In the genomic region with DNA sequence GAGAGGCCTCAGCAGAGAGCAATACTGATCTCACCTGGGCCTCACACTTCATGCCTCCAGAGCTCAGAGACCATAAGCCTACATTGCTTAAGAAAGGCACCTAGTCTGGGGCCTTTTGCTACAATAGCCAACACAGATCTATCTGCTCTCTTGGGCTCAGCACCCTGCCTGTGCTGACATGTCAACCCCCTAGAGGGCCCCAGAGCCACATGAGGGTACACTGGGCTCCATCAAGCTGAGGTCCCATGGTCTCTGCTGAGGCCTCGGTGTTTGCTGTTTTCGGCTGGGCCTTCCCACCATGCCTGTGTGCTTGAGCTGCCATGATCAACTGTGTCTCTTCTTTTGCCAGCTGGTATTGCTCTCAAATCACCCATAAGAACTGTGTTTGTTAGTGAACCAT, we compare ENCODE assay signal across 10 mouse cellular contexts. TPM values are rescaled to one million over a fixed set of nuclear protein-coding genes. Genes with fewer than 3 reads are reported as not detected.
A peak's percentile ranks its signal among the peaks of the same experiment; 100 is the strongest.
DNase-seq lines count a peak whose midpoint lies in the region; ATAC-seq and TF ChIP-seq lines count a peak whose summit lies in the region.
"Had no signal": no experiment of that assay in that cellular context is flagged by ENCODE, and none has a peak within 500 bp of the region (broad histone marks: within the 10 kb centered on the region; RNA-seq: fewer than 3 reads in every experiment).

No protein-coding gene starts in this region.

- no peak for TF ChIP-seq POLR2A in liver, adult 2 months (IDR thresholded peaks at IDR 0.05; ENCODE audit: extremely low read depth, insufficient read depth, low read length)

- intact Hi-C loops in left cerebral cortex, postnatal 36 days (cut with DNase I), result loop anchor here (10.0 kb wide), 1 partner anchor 128 kb away; no protein-coding TSS in a partner anchor

- peak; percentile 24 for DNase-seq in urinary bladder, postnatal 14 days (ENCODE audit: low spot score)
- DNase-seq in urinary bladder, postnatal 25 days (ENCODE audit: low spot score), result no peak
- DNase-seq in heart, postnatal 0 days (ENCODE audit: low spot score), result no peak
- no peak for DNase-seq in liver, adult 2 months (ENCODE audit: extremely low read depth, low read depth, low spot score)
- peak; percentile 51 for DNase-seq in stomach, postnatal 0 days (ENCODE audit: low spot score)
- no peak for DNase-seq in right cerebral cortex, adult 18-20 months
- no peak for DNase-seq in left cerebral cortex, postnatal 36 days (ENCODE audit: low spot score in 2 of 2)
- DNase-seq in gastrocnemius, postnatal 10 days, result no peak

- H3K4me1 ChIP-seq in heart, postnatal 0 days (ENCODE audit: control insufficient read depth, insufficient read depth), result no peaks in the 10 kb centered on the region
- H3K4me1 ChIP-seq in liver, adult 2 months (ENCODE audit: control insufficient read depth, insufficient read depth, low read length), result no peaks in the 10 kb centered on the region
- no peaks in the 10 kb centered on the region; the same call in 1 of the 2 replicates for H3K4me1 ChIP-seq in stomach, postnatal 0 days (replicated peaks; ENCODE audit: control insufficient read depth, insufficient read depth)

- no peak for TF ChIP-seq EP300 in heart, postnatal 0 days (IDR thresholded peaks at IDR 0.05; ENCODE audit: low read depth)
- TF ChIP-seq EP300 in stomach, postnatal 0 days (optimal IDR thresholded peaks at IDR 0.05), result no peak

- H3K4me3 ChIP-seq in heart, postnatal 0 days (ENCODE audit: low read depth, low read length), result no peak overlapping the region
- H3K4me3 ChIP-seq in liver, adult 2 months (ENCODE audit: insufficient read depth, low read depth, low read length), result no peak overlapping the region
- no peak overlapping the region for H3K4me3 ChIP-seq in stomach, postnatal 0 days (ENCODE audit: low read depth, low read length)
- H3K4me3 ChIP-seq: embryonic facial prominence, embryonic 13.5 days; limb, embryonic 15.5 days had no signal

- TF ChIP-seq CTCF in heart, postnatal 0 days (IDR thresholded peaks at IDR 0.05; ENCODE audit: low read depth), result peak; percentile 59
- peak; percentile 75 for TF ChIP-seq CTCF in liver, adult 2 months (IDR thresholded peaks at IDR 0.05; ENCODE audit: low read depth, low read length)
- TF ChIP-seq CTCF in stomach, postnatal 0 days (IDR thresholded peaks at IDR 0.05; ENCODE audit: low read depth), result peak; percentile 64

- H3K79me2 ChIP-seq in liver, adult 2 months (ENCODE audit: control insufficient read depth, insufficient read depth, low read length), result no peaks in the 10 kb centered on the region

- no peak for ATAC-seq in heart, postnatal 0 days (ENCODE audit: insufficient read depth, low read depth)
- ATAC-seq in stomach, postnatal 0 days (ENCODE audit: low FRiP score, low TSS enrichment), result peak; percentile 55; the same call in 1 of the 2 replicates

- no peaks in the 10 kb centered on the region for H3K36me3 ChIP-seq in heart, postnatal 0 days (replicated peaks; ENCODE audit: control insufficient read depth, insufficient read depth, low read length)
- no peaks in the 10 kb centered on the region for H3K36me3 ChIP-seq in liver, adult 2 months (ENCODE audit: control insufficient read depth, insufficient read depth, low read length)
- H3K36me3 ChIP-seq in stomach, postnatal 0 days (ENCODE audit: control insufficient read depth, insufficient read depth, low read length), result no peaks in the 10 kb centered on the region
- H3K36me3 ChIP-seq: embryonic facial prominence, embryonic 13.5 days; limb, embryonic 15.5 days had no signal

- WGBS in heart, postnatal 0 days, result 65% methylated on average over 2 of the region's 2 CpGs
- 76% methylated on average over 2 of the region's 2 CpGs for WGBS in liver, adult 2 months
- WGBS in stomach, postnatal 0 days, result 80% methylated on average over 2 of the region's 2 CpGs

- no peak overlapping the region for H3K9ac ChIP-seq in heart, postnatal 0 days (replicated peaks; ENCODE audit: low read depth, low read length)
- no peak overlapping the region for H3K9ac ChIP-seq in liver, adult 2 months (ENCODE audit: low read depth, low read length)
- H3K9ac ChIP-seq in stomach, postnatal 0 days (ENCODE audit: low read length), result no peak overlapping the region
- H3K9ac ChIP-seq: embryonic facial prominence, embryonic 13.5 days; limb, embryonic 15.5 days had no signal

- H3K27ac ChIP-seq in heart, postnatal 0 days (ENCODE audit: low read depth), result no peak overlapping the region
- H3K27ac ChIP-seq in liver, adult 2 months (replicated peaks; ENCODE audit: insufficient read depth, low read depth, low read length), result no peak overlapping the region
- H3K27ac ChIP-seq in stomach, postnatal 0 days (replicated peaks), result peak overlapping the region; percentile 53; the same call in 1 of the 2 replicates
- H3K27ac ChIP-seq: embryonic facial prominence, embryonic 13.5 days; limb, embryonic 15.5 days had no signal

- H3K9me3 ChIP-seq in heart, postnatal 0 days (replicated peaks; ENCODE audit: control insufficient read depth, low read length), result no peaks in the 10 kb centered on the region
- H3K9me3 ChIP-seq in stomach, postnatal 0 days (ENCODE audit: control insufficient read depth, low read length), result no peaks in the 10 kb centered on the region
- H3K9me3 ChIP-seq: embryonic facial prominence, embryonic 13.5 days; limb, embryonic 15.5 days had no signal

- no peak overlapping the region for H3K4me2 ChIP-seq in heart, postnatal 0 days (ENCODE audit: low read depth, low read length)
- H3K4me2 ChIP-seq in stomach, postnatal 0 days (replicated peaks; ENCODE audit: low read depth), result no peak overlapping the region
- H3K4me2 ChIP-seq: embryonic facial prominence, embryonic 13.5 days; limb, embryonic 15.5 days had no signal

- no peaks in the 10 kb centered on the region for H3K27me3 ChIP-seq in heart, postnatal 0 days (ENCODE audit: control insufficient read depth, insufficient read depth, low read length)
- no peaks in the 10 kb centered on the region for H3K27me3 ChIP-seq in liver, adult 2 months (ENCODE audit: control insufficient read depth, insufficient read depth, low read length)
- H3K27me3 ChIP-seq in stomach, postnatal 0 days (ENCODE audit: control insufficient read depth, insufficient read depth, low read length), result no peaks in the 10 kb centered on the region
- H3K27me3 ChIP-seq: embryonic facial prominence, embryonic 13.5 days; limb, embryonic 15.5 days had no signal

RNA-seq across cellular contexts. Expression of a gene that starts 24.0 kb away (rescaled TPM):
- 14.8 and 19.1 TPM in 2 replicates for total RNA-seq in heart, postnatal 0 days (2014; rRNA removed; ENCODE audit: low replicate concordance)
- polyA plus RNA-seq in heart, postnatal 0 days (2015; fragmentation: Nextera tagmentation; extraction: Ambion mirVana), result 21.9 and 22.5 TPM in 2 replicates
- total RNA-seq in liver, adult 2 months (2014; rRNA removed), result 8.5 and 10.5 TPM in 2 replicates
- 16.6 and 23.2 TPM in 2 replicates for polyA plus RNA-seq in liver, adult 2 months (2012; rRNA removed)
- 61.2 and 62.6 TPM in 2 replicates for polyA plus RNA-seq in stomach, postnatal 0 days (2015; fragmentation: Nextera tagmentation; extraction: Ambion mirVana)
- 10 to 100 TPM; 82.6 to 94.5 TPM for total RNA-seq in left cerebral cortex, postnatal 36 days (2021)
- total RNA-seq in gastrocnemius, postnatal 10 days (2021), result 10 to 100 TPM; 13.9 to 14.0 TPM

Comparison
In these comparisons a context has a peak if more than half of its experiments do, and no peak if none do; other contexts are left out.
1. DNase-seq: peak in urinary bladder, postnatal 14 days (single experiment) and stomach, postnatal 0 days (single experiment); none in urinary bladder, postnatal 25 days (single experiment), heart, postnatal 0 days (single experiment), liver, adult 2 months (single experiment), right cerebral cortex, adult 18-20 months (single experiment), left cerebral cortex, postnatal 36 days (0 of 2) and gastrocnemius, postnatal 10 days (single experiment).
2. Peak in every context shown above with its lines, with median percentiles within 50 percentile points of each other: CTCF ChIP-seq.